Mouse (Mus musculus) ES-E14 (cell line): ENCODE measurements around the gene Klk1b22.

Experiments
- CHD2 ChIP-seq: IDR thresholded peaks from 2 replicates; pipeline ENCODE4 v1.6.1; 2014; ENCODE audit warnings: mild to moderate bottlenecking, low read depth, low read length, inconsistent platforms
- HCFC1 ChIP-seq: IDR thresholded peaks from 2 replicates; pipeline ENCODE4 v1.6.1; 2012; ENCODE audit warnings: low read length, inconsistent platforms, borderline replicate concordance; ENCODE audit not compliant: insufficient read depth
- MAFK ChIP-seq: IDR thresholded peaks from 2 replicates; pipeline ENCODE4 v1.6.1; 2014; ENCODE audit warnings: mild to moderate bottlenecking, low read depth, low read length, inconsistent platforms; ENCODE audit not compliant: insufficient read depth
- ZC3H11A ChIP-seq: IDR thresholded peaks from 2 replicates; pipeline ENCODE4 v1.6.1; 2012; ENCODE audit warnings: low read depth, mild to moderate bottlenecking, inconsistent platforms, low read length, borderline replicate concordance
- ZNF384 ChIP-seq: IDR thresholded peaks from 2 replicates; pipeline ENCODE4 v1.6.1; 2012; ENCODE audit warnings: low read depth, low read length, inconsistent platforms

DNA sequence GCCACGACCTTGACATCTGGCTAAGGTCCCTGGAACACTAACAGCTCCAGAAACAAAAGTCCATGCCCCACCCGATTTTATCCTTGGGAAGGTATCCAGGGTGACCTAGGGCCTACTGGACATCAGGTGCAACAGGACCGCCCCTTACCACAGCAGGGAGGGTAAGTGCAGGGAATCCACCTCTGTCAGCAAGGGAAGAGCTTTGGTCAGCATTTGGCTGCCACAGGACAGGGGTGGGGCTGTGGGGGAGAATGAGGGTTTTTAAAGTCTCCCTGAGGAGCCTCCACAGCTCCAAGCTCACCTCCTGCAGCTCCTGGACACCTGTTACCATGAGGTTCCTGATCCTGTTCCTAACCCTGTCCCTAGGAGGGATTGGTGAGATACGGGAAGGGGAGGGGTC is at the start of gene Klk1b22:
- TF ChIP-seq CHD2 (no peak), ZNF384 (no peak), ZC3H11A (no peak), MAFK (no peak), HCFC1 (no peak)
